Mouse (Mus musculus) liver, adult 2 months (tissue): ENCODE measurements around the gene Cpt1c. TPM values are rescaled to one million over a fixed set of nuclear protein-coding genes. Genes with fewer than 3 reads are reported as not detected.

Experiments used
- DNase-seq: peaks from one replicate; pipeline ENCODE4 v3.0.0-alpha.2; 2011; ENCODE audit warnings: low read depth, low spot score; ENCODE audit errors: extremely low read depth
- H3K27ac ChIP-seq: fragments of 200-500 bp; replicated peaks from 2 replicates; pipeline ENCODE4 v1.5.1; 2012; ENCODE audit warnings: low read depth, mild to moderate bottlenecking, control low read depth, inconsistent platforms, low read length; ENCODE audit not compliant: insufficient read depth
- H3K27me3 ChIP-seq: fragments of 200-500 bp; 2 replicates; pipeline ENCODE4 v1.6.1; 2012; ENCODE audit warnings: mild to moderate bottlenecking, moderate library complexity, low read length, inconsistent platforms; ENCODE audit not compliant: control insufficient read depth, insufficient read depth
- H3K36me3 ChIP-seq: fragments of 200-500 bp; 2 replicates; pipeline ENCODE4 v1.6.1; 2012; ENCODE audit warnings: low read length, inconsistent platforms; ENCODE audit not compliant: control insufficient read depth, insufficient read depth
- H3K4me1 ChIP-seq: fragments of 200-500 bp; 2 replicates; pipeline ENCODE4 v1.6.1; 2011; ENCODE audit warnings: low read length; ENCODE audit not compliant: control insufficient read depth, insufficient read depth
- H3K4me3 ChIP-seq: fragments of 200-500 bp; 2 replicates; pipeline ENCODE4 v1.5.1; 2011; ENCODE audit warnings: low read depth, mild to moderate bottlenecking, control low read depth, low read length, moderate library complexity; ENCODE audit not compliant: insufficient read depth
- H3K79me2 ChIP-seq: fragments of 200-500 bp; 2 replicates; pipeline ENCODE4 v1.6.1; 2012; ENCODE audit warnings: inconsistent platforms, mild to moderate bottlenecking, low read length, moderate library complexity; ENCODE audit not compliant: control insufficient read depth, insufficient read depth
- H3K9ac ChIP-seq: fragments of 200-500 bp; 2 replicates; pipeline ENCODE4 v1.6.1; 2012; ENCODE audit warnings: low read depth, mild to moderate bottlenecking, control low read depth, inconsistent platforms, low read length
- CTCF ChIP-seq: fragments of 200-500 bp; IDR thresholded peaks from 2 replicates; pipeline ENCODE4 v1.5.1; 2011; ENCODE audit warnings: low read depth, low read length, control low read depth
- POLR2A ChIP-seq: fragments of 200-500 bp; IDR thresholded peaks from 2 replicates; pipeline ENCODE4 v1.6.1; 2011; ENCODE audit warnings: low read length, control low read depth; ENCODE audit not compliant: insufficient read depth; ENCODE audit errors: extremely low read depth
- WGBS: fragments of 180-500 bp; shearing (Covaris S2); methylation state at CpG from one replicate; pipeline ENCODE4 v1.1.7; 2018; 5-methylcytosine and 5-hydroxymethylcytosine counted together
- polyA plus RNA-seq: library from polyadenylated mRNA; depleted of rRNA; stranded (reverse); fragments of >200 nt; gene quantifications from 2 replicates; pipeline ENCODE4 v1.2.3, GENCODE M21; 2012; rRNA removed
- total RNA-seq: library from RNA; depleted of rRNA; stranded (reverse); fragments of >200 nt; gene quantifications from 2 replicates; pipeline ENCODE4 v1.2.3, GENCODE M21; 2014; rRNA removed

Gene Cpt1c
- total and polyA plus RNA-seq, 2 experiments = 0.09 to 0.91 TPM

GRCm38 (mm10) chr7:44919127-44919526 is 55.5 kb downstream of the Cpt1c start:
- H3K36me3 ChIP-seq = peaks cover 4% of the 10 kb centered on the region; the same call in 1 of the 2 replicates
- WGBS = 93% methylated on average over 5 of the region's 5 CpGs

GRCm38 (mm10) chr7:44918219-44918618 is 56.4 kb downstream of the Cpt1c start:
- no peaks in the 10 kb centered on the region for H3K4me1 ChIP-seq
- 83% methylated on average over 3 of the region's 3 CpGs for WGBS
- H3K36me3 ChIP-seq = no peaks in the 10 kb centered on the region
- no peak for TF ChIP-seq POLR2A
- no peak for TF ChIP-seq CTCF
- no peaks in the 10 kb centered on the region for H3K27me3 ChIP-seq
- no peak for DNase-seq
- H3K79me2 ChIP-seq = peaks cover 6% of the 10 kb centered on the region; the same call in 1 of the 2 replicates
- H3K9ac ChIP-seq = no peak overlapping the region
- H3K27ac ChIP-seq = no peak overlapping the region
- no peak overlapping the region for H3K4me3 ChIP-seq

More at GRCm38 (mm10) chr7:44919127-44919526, 55.5 kb downstream of the Cpt1c start:
- no peak overlapping the region for H3K27ac ChIP-seq
- H3K27me3 ChIP-seq = no peaks in the 10 kb centered on the region
- H3K79me2 ChIP-seq = peaks cover 6% of the 10 kb centered on the region; the same call in 1 of the 2 replicates
- H3K4me3 ChIP-seq = no peak overlapping the region
- no peak for DNase-seq
- H3K4me1 ChIP-seq = no peaks in the 10 kb centered on the region
- TF ChIP-seq CTCF (no peak), POLR2A (no peak)
- no peak overlapping the region for H3K9ac ChIP-seq

- DNase-seq = no peak
- TF ChIP-seq POLR2A (no peak), CTCF (no peak)
- H3K27me3 ChIP-seq = no peaks in the 10 kb centered on the region
- no peak overlapping the region for H3K9ac ChIP-seq
- no peak overlapping the region for H3K27ac ChIP-seq
- H3K4me1 ChIP-seq = no peaks in the 10 kb centered on the region
- H3K4me3 ChIP-seq = no peak overlapping the region
- no peaks in the 10 kb centered on the region; the same call in 1 of the 2 replicates for H3K36me3 ChIP-seq
- H3K79me2 ChIP-seq = peaks cover 6% of the 10 kb centered on the region; the same call in 1 of the 2 replicates
- WGBS = over 99% methylated on average over 4 of the region's 4 CpGs
Observed at GRCm38 (mm10) chr7:44916881-44917280, 57.8 kb downstream of the Cpt1c start.

GRCm38 (mm10) chr7:44916191-44916590 is 58.5 kb downstream of the Cpt1c start:
- DNase-seq = no peak
- Histone ChIP-seq H3K27ac (no peak overlapping the region), H3K9ac (no peak overlapping the region), H3K79me2 (peaks cover 3% of the 10 kb centered on the region; the same call in 1 of the 2 replicates), H3K36me3 (no peaks in the 10 kb centered on the region; the same call in 1 of the 2 replicates), H3K4me1 (no peaks in the 10 kb centered on the region), H3K27me3 (no peaks in the 10 kb centered on the region), H3K4me3 (no peak overlapping the region)
- WGBS = 90% methylated on average over 6 of the region's 6 CpGs
- TF ChIP-seq POLR2A (no peak), CTCF (no peak)

- H3K36me3 ChIP-seq = no peaks in the 10 kb centered on the region; the same call in 1 of the 2 replicates
- TF ChIP-seq POLR2A (no peak), CTCF (no peak)
- no peak for DNase-seq
- no peaks in the 10 kb centered on the region for H3K27me3 ChIP-seq
- H3K27ac ChIP-seq = no peak overlapping the region
- peaks cover 3% of the 10 kb centered on the region; the same call in 1 of the 2 replicates for H3K79me2 ChIP-seq
- H3K4me1 ChIP-seq = no peaks in the 10 kb centered on the region
- no peak overlapping the region for H3K9ac ChIP-seq
- 93% methylated on average over 9 of the region's 9 CpGs for WGBS
- no peak overlapping the region for H3K4me3 ChIP-seq
Observed at GRCm38 (mm10) chr7:44915314-44915713, 59.3 kb downstream of the Cpt1c start.

DNA sequence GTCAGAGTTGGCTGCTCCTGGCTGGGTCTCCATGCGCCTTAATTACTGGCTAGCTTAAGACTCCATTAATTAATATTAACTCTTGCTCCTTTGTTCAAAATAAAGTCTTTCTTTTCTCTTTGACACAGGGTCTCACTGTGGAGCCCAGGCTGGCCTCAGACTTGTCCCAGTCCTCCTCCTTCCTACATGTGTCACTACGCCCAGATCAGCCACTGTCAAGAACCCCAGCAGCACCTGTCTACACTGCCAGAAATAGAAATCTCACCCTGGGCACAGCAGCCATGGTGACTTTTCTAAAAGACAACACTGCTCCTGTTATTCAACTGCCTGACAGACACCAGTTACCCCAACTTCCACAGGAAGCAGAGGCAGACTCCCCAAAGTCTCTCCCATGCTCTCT is 60.3 kb downstream of the Cpt1c start:
- Histone ChIP-seq H3K79me2 (peaks cover 3% of the 10 kb centered on the region; the same call in 1 of the 2 replicates), H3K27ac (no peak overlapping the region), H3K4me1 (no peaks in the 10 kb centered on the region), H3K36me3 (no peaks in the 10 kb centered on the region; the same call in 1 of the 2 replicates), H3K27me3 (no peaks in the 10 kb centered on the region), H3K9ac (no peak overlapping the region), H3K4me3 (no peak overlapping the region)
- WGBS = 94% methylated on average over 2 of the region's 2 CpGs
- no peak for DNase-seq
- TF ChIP-seq CTCF (no peak), POLR2A (no peak)

Other genes starting within 250 kb of the Cpt1c start
Only the 30 nearest of the 35 such genes appear.
- 4.0 and 5.4 TPM in 2 replicates for gene Nup62, start 158.8 kb downstream of the Cpt1c start, total RNA-seq
- gene Nup62, start 158.8 kb downstream of the Cpt1c start, polyA plus RNA-seq = 20.4 and 20.6 TPM in 2 replicates
- 0.60 and 0.65 TPM in 2 replicates for gene Il4i1, start 158.5 kb downstream of the Cpt1c start, total RNA-seq
- 0.85 and 1.7 TPM in 2 replicates for gene Il4i1, start 158.5 kb downstream of the Cpt1c start, polyA plus RNA-seq
- 22.9 and 43.9 TPM in 2 replicates for gene Atf5, start 158.2 kb downstream of the Cpt1c start, total RNA-seq
- gene Atf5, start 158.2 kb downstream of the Cpt1c start, polyA plus RNA-seq = 727 and 964 TPM in 2 replicates
- 23.9 and 35.4 TPM in 2 replicates for gene Akt1s1, start 125.9 kb downstream of the Cpt1c start, total RNA-seq
- gene Akt1s1, start 125.9 kb downstream of the Cpt1c start, polyA plus RNA-seq = 93.9 and 106 TPM in 2 replicates
- 20.2 and 31.5 TPM in 2 replicates for gene Tbc1d17, start 125.8 kb downstream of the Cpt1c start, total RNA-seq
- gene Tbc1d17, start 125.8 kb downstream of the Cpt1c start, polyA plus RNA-seq = 81.1 and 91.6 TPM in 2 replicates
- 20.8 and 24.0 TPM in 2 replicates for gene Pnkp, start 117.7 kb downstream of the Cpt1c start, total RNA-seq
- 42.5 and 45.7 TPM in 2 replicates for gene Pnkp, start 117.7 kb downstream of the Cpt1c start, polyA plus RNA-seq
- 17.0 and 32.8 TPM in 2 replicates for gene Ptov1, start 105.1 kb downstream of the Cpt1c start, total RNA-seq
- gene Ptov1, start 105.1 kb downstream of the Cpt1c start, polyA plus RNA-seq = 76.1 and 91.6 TPM in 2 replicates
- gene Med25, start 82.1 kb downstream of the Cpt1c start, total RNA-seq = 11.6 and 16.6 TPM in 2 replicates
- gene Med25, start 82.1 kb downstream of the Cpt1c start, polyA plus RNA-seq = 114 TPM in 2 replicates
- 5.7 and 6.8 TPM in 2 replicates for gene Fuz, start 78.8 kb downstream of the Cpt1c start, total RNA-seq
- 16.6 and 25.1 TPM in 2 replicates for gene Fuz, start 78.8 kb downstream of the Cpt1c start, polyA plus RNA-seq
- gene Ap2a1, start 45.4 kb downstream of the Cpt1c start, total RNA-seq = 14.5 and 18.3 TPM in 2 replicates
- 32.8 and 38.2 TPM in 2 replicates for gene Ap2a1, start 45.4 kb downstream of the Cpt1c start, polyA plus RNA-seq
- gene Tsks, start 31.6 kb downstream of the Cpt1c start, total RNA-seq = not detected in 2 replicates
- gene Tsks, start 31.6 kb downstream of the Cpt1c start, polyA plus RNA-seq = 0.20 and 0.51 TPM in 2 replicates
- gene Prmt1, start 11.7 kb upstream of the Cpt1c start, total RNA-seq = 15.9 and 23.0 TPM in 2 replicates
- 26.0 and 36.1 TPM in 2 replicates for gene Prmt1, start 11.7 kb upstream of the Cpt1c start, polyA plus RNA-seq
- gene Irf3, start 22.8 kb upstream of the Cpt1c start, total RNA-seq = 58.5 and 59.0 TPM in 2 replicates
- gene Irf3, start 22.8 kb upstream of the Cpt1c start, polyA plus RNA-seq = 82.0 and 101 TPM in 2 replicates
- 4.2 and 5.6 TPM in 2 replicates for gene Bcl2l12, start 23.9 kb upstream of the Cpt1c start, total RNA-seq
- gene Bcl2l12, start 23.9 kb upstream of the Cpt1c start, polyA plus RNA-seq = 13.3 and 14.5 TPM in 2 replicates
- gene Scaf1, start 41.5 kb upstream of the Cpt1c start, total RNA-seq = 4.4 and 9.7 TPM in 2 replicates
- gene Scaf1, start 41.5 kb upstream of the Cpt1c start, polyA plus RNA-seq = 25.7 and 31.8 TPM in 2 replicates
- 8.9 and 13.9 TPM in 2 replicates for gene Rras, start 43.1 kb upstream of the Cpt1c start, total RNA-seq
- gene Rras, start 43.1 kb upstream of the Cpt1c start, polyA plus RNA-seq = 53.4 and 54.9 TPM in 2 replicates
- 1.2 and 1.7 TPM in 2 replicates for gene Prr12, start 78.0 kb upstream of the Cpt1c start, total RNA-seq
- gene Prr12, start 78.0 kb upstream of the Cpt1c start, polyA plus RNA-seq = 2.7 and 3.7 TPM in 2 replicates
- 20.1 and 22.8 TPM in 2 replicates for gene Nosip, start 87.6 kb upstream of the Cpt1c start, total RNA-seq
- 31.4 and 35.8 TPM in 2 replicates for gene Nosip, start 87.6 kb upstream of the Cpt1c start, polyA plus RNA-seq
- 26.1 and 32.8 TPM in 2 replicates for gene Prrg2, start 87.8 kb upstream of the Cpt1c start, total RNA-seq
- gene Prrg2, start 87.8 kb upstream of the Cpt1c start, polyA plus RNA-seq = 74.1 and 83.8 TPM in 2 replicates
- 6.7 and 8.8 TPM in 2 replicates for gene Rcn3, start 117.4 kb upstream of the Cpt1c start, total RNA-seq
- gene Rcn3, start 117.4 kb upstream of the Cpt1c start, polyA plus RNA-seq = 14.9 and 16.3 TPM in 2 replicates
- 163 and 188 TPM in 2 replicates for gene Fcgrt, start 129.0 kb upstream of the Cpt1c start, total RNA-seq
- 170 and 193 TPM in 2 replicates for gene Fcgrt, start 129.0 kb upstream of the Cpt1c start, polyA plus RNA-seq
- 355 and 400 TPM in 2 replicates for gene Rps11, start 149.6 kb upstream of the Cpt1c start, total RNA-seq
- gene Rps11, start 149.6 kb upstream of the Cpt1c start, polyA plus RNA-seq = 95.1 and 111 TPM in 2 replicates
- gene Rpl13a, start 153.9 kb upstream of the Cpt1c start, total RNA-seq = 1,440 and 1,681 TPM in 2 replicates
- gene Rpl13a, start 153.9 kb upstream of the Cpt1c start, polyA plus RNA-seq = 488 and 544 TPM in 2 replicates
- gene Gm45713, start 161.4 kb upstream of the Cpt1c start, total RNA-seq = 0.13 TPM in 1 of 2 replicates, not detected in the other
- gene Gm45713, start 161.4 kb upstream of the Cpt1c start, polyA plus RNA-seq = 0.98 TPM in 1 of 2 replicates, not detected in the other
- 3.2 and 5.4 TPM in 2 replicates for gene Flt3l, start 161.6 kb upstream of the Cpt1c start, total RNA-seq
- 20.8 and 30.8 TPM in 2 replicates for gene Flt3l, start 161.6 kb upstream of the Cpt1c start, polyA plus RNA-seq
- 48.0 and 59.1 TPM in 2 replicates for gene Pih1d1, start 179.5 kb upstream of the Cpt1c start, total RNA-seq
- 62.1 and 66.4 TPM in 2 replicates for gene Pih1d1, start 179.5 kb upstream of the Cpt1c start, polyA plus RNA-seq
- 33.3 and 47.6 TPM in 2 replicates for gene Aldh16a1, start 179.7 kb upstream of the Cpt1c start, total RNA-seq
- 116 and 162 TPM in 2 replicates for gene Aldh16a1, start 179.7 kb upstream of the Cpt1c start, polyA plus RNA-seq
- 0.07 TPM in 1 of 2 replicates, not detected in the other for gene Slc17a7, start 189.1 kb upstream of the Cpt1c start, total RNA-seq
- gene Slc17a7, start 189.1 kb upstream of the Cpt1c start, polyA plus RNA-seq = not detected in 2 replicates
- gene Gfy, start 204.7 kb upstream of the Cpt1c start, total RNA-seq = not detected in 2 replicates
- not detected in 2 replicates for gene Gfy, start 204.7 kb upstream of the Cpt1c start, polyA plus RNA-seq
- not detected in 2 replicates for gene Pth2, start 206.1 kb upstream of the Cpt1c start, total RNA-seq
- gene Pth2, start 206.1 kb upstream of the Cpt1c start, polyA plus RNA-seq = not detected in 2 replicates